Mouse (Mus musculus) heart, postnatal 10 days (tissue): Measurements from ENCODE around the gene Elmsan1. TPM values are rescaled to one million over a fixed set of nuclear protein-coding genes. Genes with fewer than 3 reads are reported as not detected.

ENCODE experiments used
- DNase-seq, 2 experiments: peaks; one replicate each; pipeline ENCODE4 v3.0.0; 2021
- intact Hi-C: fragments of 180-260 bp; cut with DNase I; formaldehyde crosslinking; loops from one replicate; pipeline ENCODE4 v1.15.1; 2025
- total RNA-seq, 2 experiments: library from RNA; stranded (reverse); gene quantifications; 2 replicates each; pipeline ENCODE4 v1.2.3; 2021

Gene Elmsan1
- total RNA-seq, 2 experiments from 2014 or later = 19.5 to 20.3 TPM

- peak in 1 of 2 experiments; percentile 11 for DNase-seq
- intact Hi-C loops = no loop called here
Measured at GRCm38 (mm10) chr12:84217111-84217507, 1.6 kb downstream of the Elmsan1 start.

GRCm38 (mm10) chr12:84215758-84216440 is 2.8 kb downstream of the Elmsan1 start:
- intact Hi-C loops = no loop called here
- peak; percentile 37 for DNase-seq

- intact Hi-C loops = no loop called here
- peak in 1 of 2 experiments; percentile 16 for DNase-seq
Measured at GRCm38 (mm10) chr12:84214495-84215175, 4.0 kb downstream of the Elmsan1 start.

GRCm38 (mm10) chr12:84212297-84212696 is 6.4 kb downstream of the Elmsan1 start:
- intact Hi-C loops = no loop called here
- DNase-seq = peak; percentile 66 to 72

- intact Hi-C loops = no loop called here
- no peak for DNase-seq
Measured at GRCm38 (mm10) chr12:84211021-84211538, 7.6 kb downstream of the Elmsan1 start.

DNA sequence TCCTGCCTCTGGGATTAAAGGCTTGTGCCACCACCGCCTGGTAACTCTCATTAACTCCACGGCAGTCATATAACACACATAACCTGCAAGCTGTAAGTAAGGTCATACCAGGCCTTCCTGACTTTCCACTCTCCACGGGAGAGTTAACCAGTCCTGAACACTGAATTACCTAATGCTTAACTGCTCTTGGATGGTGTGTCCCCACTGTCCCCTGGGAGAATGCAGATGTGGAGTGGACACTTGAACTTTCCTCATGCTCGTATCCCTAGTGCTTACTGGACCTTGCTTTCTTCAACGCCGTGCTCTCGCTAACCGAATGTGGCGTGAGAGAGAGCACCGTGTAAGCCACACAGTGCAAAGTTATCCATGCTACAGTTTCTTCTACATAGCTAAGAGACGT is 8.4 kb downstream of the Elmsan1 start:
- no peak for DNase-seq

DNA sequence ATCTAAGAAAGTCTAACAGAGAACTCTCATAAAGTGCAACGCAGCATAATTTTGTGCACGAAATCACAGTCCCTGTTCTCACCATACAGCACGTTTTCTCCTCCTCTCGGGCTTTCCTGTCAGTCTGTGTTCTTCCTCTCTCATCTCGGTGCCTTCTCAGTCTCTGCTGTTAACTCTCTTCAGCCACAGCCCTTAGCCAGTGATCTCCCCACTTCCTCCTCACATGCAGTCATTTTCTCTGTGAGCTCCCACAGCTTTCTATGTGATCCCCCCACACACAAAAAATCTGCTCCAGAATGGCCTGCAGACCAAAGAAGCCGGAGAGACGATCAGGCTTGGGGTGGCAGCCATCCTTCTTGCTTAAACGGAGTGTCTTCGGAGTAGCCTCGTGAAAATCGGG is 9.6 kb downstream of the Elmsan1 start:
- intact Hi-C loops = no loop called here
- no peak for DNase-seq

More for the DNA sequence above, 8.4 kb downstream of the Elmsan1 start:
- intact Hi-C loops = no loop called here

DNA sequence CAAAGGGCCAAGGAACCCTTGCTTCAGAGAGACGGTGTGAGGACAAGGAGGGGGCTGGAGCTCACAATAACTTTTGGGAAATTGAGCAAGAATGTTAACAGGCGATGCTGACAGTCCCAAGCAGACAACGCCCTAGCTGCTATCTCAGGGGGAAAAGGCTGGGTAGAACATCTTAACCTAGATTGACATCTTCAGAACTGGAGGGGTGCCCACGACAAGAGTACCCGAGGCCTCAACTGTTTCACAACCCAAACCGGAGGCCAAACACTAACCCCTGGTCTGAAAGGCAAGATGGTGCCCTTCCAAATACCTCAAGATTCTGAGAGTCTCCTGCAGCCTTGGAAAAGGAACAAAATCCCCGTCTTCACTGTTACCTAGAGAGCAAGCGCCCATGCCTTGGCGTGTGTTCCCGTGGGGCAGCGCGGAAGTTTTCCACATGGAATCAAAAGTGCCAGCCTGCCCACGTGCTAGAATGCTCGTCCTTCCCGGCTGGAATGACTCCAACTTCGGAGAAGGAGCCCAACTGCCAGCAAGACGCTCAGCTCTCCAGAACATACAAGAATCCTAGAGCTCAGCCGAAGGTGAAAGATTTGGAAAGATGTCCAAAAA is 11.4 kb downstream of the Elmsan1 start:
- intact Hi-C loops = no loop called here
- DNase-seq = peak in 1 of 2 experiments; percentile 42

GRCm38 (mm10) chr12:84206525-84206924 is 12.2 kb downstream of the Elmsan1 start:
- DNase-seq = peak in 1 of 2 experiments; percentile 52
- intact Hi-C loops = no loop called here

- no peak for DNase-seq
- intact Hi-C loops = no loop called here
Measured at GRCm38 (mm10) chr12:84205659-84206185, 13.0 kb downstream of the Elmsan1 start.

- no peak for DNase-seq
- intact Hi-C loops = no loop called here
Measured at GRCm38 (mm10) chr12:84204662-84205061, 14.0 kb downstream of the Elmsan1 start.

GRCm38 (mm10) chr12:84203778-84204216 is 14.9 kb downstream of the Elmsan1 start:
- DNase-seq = no peak
- intact Hi-C loops = no loop called here

DNA sequence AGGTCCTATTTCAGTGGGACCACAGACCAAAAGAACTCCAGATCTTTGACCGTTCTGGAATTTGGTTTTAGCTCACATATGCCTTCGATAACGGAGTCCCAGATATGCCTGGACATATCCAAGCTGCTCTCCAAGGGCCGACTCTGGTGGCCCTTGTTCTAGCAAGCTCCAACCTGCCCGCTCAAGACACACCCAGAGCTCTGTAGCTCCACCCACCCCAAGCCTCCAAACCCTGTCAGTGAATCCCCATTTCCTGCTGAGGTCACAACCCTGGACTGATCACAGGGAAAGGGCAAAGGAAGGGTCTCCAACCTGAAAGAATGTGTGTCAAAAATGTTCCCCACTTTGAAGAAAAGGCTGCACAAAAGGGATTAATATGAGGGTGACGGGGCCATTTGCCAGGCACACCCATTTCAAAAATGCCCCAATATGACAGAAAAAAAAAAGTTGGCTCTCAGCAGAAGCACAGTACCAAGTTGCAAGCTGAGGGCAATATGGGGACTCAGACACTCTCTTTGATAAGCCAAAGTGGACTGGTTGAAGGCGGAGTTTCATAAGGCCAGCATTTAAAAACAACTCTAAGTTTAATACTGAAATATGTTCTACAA is 15.4 kb downstream of the Elmsan1 start:
- DNase-seq = no peak
- intact Hi-C loops = no loop called here

DNA sequence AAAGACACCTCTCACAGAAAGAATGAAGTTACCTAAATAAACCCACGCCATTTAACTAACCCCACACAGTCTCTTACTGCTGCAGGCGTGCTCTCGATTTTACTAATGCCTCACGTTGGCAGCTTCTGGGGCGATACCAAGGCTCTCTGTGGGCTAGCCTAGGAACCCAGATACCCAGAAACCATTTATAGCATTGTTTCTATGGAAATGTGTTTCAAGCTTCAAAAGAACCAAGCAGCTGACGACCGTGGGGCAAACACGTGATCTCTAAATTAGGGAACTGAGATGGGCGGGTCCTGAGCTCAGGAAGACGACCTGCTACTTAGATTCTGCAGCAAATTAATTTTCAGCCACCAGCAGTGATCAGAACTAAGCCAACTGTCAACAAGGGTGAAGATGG is 16.1 kb downstream of the Elmsan1 start:
- DNase-seq = no peak
- intact Hi-C loops = no loop called here

GRCm38 (mm10) chr12:84201686-84202484 is 16.8 kb downstream of the Elmsan1 start:
- intact Hi-C loops = no loop called here
- DNase-seq = no peak

- no peak for DNase-seq
- intact Hi-C loops = no loop called here
Measured at GRCm38 (mm10) chr12:84201222-84201621, 17.5 kb downstream of the Elmsan1 start.

DNA sequence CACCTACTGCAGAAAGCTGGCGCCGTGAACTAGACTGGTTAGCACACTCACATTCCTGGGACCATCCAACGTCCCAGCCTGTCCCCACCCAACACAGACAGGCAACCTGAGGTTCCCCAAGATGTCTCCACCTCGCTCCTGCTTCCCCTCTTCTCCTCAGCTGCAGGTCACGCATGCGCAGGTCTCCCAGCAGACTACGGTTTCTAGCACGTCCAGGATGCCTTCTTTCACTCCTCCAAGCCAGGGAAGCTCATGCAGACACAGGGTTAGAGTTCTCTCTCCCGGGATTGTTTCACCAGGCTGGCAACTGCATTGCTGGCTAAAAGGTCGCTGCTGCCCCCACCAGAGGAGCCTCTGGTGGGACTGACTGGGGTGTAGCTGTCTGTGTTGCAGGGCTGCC is 19.8 kb downstream of the Elmsan1 start:
- intact Hi-C loops = no loop called here

DNA sequence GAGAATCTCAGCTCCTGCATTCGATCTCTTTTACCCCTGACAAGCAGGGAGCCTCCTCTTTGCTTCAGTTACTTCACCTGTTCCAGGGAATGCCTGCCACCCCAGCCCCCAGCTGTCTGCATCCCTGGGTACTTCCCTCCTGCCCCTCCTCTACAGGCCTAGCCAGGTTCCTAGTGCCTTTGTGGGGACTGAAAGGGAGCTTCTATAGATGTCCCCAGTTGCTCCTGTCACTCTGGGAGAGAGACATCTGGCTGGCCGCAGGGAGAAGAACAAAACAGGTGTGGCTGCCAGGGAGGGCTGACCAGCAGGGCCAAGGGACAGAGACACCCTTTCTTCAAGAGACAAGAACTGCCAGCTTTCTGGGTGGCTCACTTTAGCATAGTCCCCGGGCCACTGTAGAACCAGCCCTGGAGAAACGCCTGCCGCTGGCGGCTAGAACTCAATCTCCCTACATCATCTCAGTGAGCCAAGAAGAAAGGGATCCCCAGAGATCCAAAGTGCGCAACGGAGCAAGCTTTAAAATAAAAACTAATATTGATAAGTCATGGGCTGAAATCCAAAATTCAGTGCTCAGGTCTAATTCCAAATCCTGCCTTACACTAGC is 20.5 kb downstream of the Elmsan1 start:
- intact Hi-C loops = no loop called here
- no peak for DNase-seq

More for the DNA sequence above, 19.8 kb downstream of the Elmsan1 start:
- DNase-seq = no peak

GRCm38 (mm10) chr12:84195195-84195594 is 23.5 kb downstream of the Elmsan1 start:
- intact Hi-C loops = loop anchor here (2.0 kb wide), 1 partner anchor 24 kb away; the partner anchor contains the start of gene Elmsan1
- no peak for DNase-seq
